Mouse (Mus musculus) thymus, adult 18-20 months (tissue): ENCODE measurements around the gene Tns1.

ENCODE experiments used
- DNase-seq, 2 experiments: peaks; one replicate each; pipeline ENCODE4 v3.0.0; 2022; ENCODE audit warnings: mixed read lengths in 2 of 2

The Tns1 gene

DNA sequence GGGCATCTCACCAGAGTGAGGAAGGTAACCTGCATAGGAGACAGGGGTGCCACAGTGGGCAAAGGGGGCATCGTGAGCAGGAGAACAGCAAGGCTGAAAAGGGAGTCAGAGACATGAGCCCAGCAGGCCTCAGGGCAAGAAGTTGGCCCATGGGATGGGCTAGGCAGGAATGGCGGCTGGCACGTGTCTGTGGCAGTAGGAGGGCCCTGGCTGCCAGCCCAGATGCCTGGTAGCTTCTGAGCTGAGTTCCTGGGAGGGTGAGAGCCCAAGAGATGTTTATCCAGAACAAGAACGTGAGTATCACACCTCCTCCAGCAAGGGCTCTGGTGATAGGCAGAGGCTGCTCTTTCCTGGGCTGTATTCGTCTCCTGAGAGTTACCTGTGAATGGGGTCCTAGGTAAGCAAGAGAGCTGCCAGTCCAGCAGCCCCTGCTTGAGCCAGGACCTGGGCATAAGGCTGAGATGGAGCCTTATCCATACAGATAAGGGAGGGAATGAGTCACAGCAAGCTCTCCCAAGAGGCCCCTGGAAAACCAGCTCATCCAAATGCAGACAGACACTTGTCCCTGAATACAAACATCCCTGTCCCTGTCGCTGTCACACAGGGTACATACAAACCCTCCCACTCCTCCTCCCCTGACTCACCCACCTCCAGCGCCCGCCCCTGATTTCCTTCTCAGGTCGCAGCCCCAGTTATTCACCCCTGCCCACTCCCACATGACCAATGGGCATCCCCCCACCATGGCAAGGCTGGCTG lies 2.2 kb downstream of the Tns1 start:
- no peak for DNase-seq

GRCm38 (mm10) chr1:74121138-74121537 lies 3.1 kb downstream of the Tns1 start:
- no peak for DNase-seq

GRCm38 (mm10) chr1:74119115-74119514 lies 5.1 kb downstream of the Tns1 start:
- no peak for DNase-seq

GRCm38 (mm10) chr1:74117876-74118275 lies 6.4 kb downstream of the Tns1 start:
- DNase-seq, result no peak

DNA sequence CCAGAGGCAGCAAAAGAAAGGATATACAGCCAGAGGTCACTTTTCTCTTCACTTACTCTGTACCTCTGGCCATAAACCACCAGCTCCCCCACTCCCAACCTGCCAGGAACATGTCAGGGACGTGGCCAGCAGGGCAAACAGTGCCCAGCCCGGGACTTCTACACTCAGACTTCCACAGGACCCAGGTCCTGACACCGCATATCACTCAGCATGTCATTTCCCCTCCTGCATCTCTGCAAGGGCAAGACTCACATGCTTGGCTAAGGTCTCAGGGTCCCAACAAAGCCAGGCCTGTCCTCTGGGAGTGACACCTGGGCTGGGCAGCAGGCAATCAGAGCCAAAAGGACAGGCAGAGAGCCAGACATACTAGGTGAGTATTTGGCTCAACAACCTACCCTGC lies 11.2 kb downstream of the Tns1 start:
- DNase-seq, result no peak

DNA sequence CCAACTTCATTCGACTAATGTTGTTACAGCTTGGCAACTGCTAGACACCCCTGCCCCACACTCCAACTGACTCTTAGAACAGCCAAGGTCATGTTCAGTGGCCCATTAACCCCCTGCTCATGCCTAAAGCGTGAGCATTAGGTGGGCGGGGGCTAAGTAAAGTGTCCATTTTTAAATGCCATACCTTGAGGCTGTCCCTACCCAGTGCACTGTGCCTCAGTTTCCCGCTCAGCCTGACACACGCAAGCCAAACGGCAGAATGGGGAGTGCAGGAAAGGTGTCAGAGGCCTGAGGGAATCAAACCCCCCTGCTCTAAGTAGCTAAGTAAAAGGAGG lies 12.6 kb downstream of the Tns1 start:
- no peak for DNase-seq

DNA sequence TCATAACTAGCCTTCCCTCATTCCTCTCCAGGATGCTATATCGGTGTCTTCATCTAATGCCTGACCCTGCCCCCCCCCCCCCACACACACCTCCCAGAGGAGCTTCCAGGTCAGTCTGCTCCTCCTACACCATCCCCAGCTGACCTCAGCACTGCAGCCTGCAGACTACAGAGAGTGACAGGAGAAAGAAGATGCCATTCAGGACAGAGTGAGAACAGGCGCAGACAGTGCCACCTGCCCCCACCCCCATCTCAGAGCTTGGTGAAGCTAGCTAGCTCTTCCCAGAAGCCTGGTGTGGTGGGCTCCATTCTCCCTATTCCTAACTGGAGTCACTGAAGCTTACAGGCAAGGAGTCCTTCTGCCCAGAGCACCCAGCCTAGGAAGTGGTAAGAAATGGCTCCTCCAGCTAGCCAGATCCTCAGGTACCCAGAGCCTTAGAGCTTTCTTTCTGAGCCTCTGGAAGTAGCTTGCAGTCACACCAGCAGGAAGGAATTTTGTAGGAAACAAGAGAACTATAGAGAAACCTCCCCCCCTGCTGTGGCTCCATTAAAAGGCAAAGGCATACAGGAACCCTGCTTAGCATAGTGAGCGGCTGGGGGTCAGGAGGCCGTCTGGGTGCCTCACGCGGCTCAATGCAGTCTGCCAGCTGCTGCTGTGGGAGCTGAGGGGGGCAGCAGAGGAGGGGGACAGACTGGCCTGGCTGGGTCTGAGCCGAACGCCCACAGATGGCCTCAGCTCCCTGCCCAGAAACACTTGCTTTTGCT lies 13.1 kb downstream of the Tns1 start:
- DNase-seq, result no peak

DNA sequence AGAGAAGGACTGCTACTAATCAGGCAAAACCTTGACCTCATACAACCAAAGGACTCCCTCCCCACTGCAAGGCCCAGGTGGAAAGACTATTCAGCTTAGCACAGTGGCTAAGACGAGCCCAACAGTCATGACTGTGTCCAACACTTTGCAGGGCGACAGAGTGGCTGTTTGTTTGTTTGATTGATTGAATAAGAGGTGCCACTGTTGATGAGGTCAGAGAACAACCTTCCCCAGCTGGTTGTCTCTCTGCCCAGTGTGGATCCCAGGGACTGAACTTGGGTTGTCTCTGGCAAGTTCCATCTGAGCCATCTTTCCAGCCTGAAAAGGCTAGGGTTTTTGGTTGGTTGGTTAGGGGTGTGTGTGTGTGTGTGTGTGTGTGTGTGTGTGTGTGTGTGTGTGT lies 14.6 kb downstream of the Tns1 start:
- no peak for DNase-seq

DNA sequence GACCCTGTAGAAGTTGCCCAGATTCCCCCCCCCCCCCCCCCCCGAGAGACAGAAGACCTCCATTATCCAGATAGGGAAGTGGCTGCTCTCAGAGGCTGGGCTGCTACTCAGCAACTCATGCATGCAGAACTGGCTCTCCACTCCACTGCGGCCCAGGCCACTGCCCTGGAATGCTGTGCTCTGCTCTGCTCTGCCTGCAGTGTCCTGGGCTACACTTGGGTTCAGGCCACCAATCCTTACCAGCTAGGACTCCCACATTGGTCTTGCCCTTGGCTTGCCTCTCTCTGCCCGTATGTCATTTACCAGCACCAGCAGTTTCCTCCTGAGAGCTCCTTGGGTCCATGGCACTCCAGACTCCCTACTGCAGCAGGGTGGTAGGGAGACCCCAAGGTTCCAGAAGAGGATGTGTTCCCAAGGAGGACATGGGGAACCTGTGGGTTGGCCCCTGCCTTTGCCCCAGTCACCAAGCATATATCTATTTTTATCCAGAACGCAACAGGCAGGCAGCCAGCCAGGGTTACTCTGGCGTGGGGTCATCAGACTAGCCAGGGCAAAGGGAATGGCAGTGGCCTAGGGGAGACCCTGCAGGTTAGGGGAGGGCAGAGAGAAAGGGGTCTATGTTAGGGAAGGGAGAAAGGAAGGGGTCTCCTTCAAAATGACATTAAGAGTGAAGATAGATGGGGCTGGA lies 16.2 kb downstream of the Tns1 start:
- DNase-seq, result no peak

- no peak for DNase-seq
These were observed 18.0 kb downstream of the Tns1 start for GRCm38 (mm10) chr1:74106214-74106613.

DNA sequence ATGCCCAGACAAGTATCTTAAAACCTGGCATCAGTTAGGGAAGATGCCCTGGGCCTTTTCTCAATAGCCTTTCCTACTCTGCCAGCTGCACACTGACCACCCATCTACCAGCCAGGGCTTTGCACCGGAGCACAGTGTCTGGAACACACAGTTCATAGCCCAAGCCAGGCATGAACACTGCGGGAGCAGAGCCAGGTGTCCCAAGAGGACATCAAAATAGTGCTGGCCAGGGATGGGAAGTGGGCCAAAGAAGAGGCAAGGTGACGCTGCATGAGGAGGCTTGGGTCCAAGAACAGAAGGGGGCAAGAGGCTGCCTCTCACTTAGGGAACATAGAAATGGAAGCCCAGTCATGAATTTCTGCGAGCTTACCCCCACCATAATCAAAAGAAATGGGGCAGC lies 18.6 kb downstream of the Tns1 start:
- DNase-seq, result no peak

GRCm38 (mm10) chr1:74103654-74104353 lies 20.4 kb downstream of the Tns1 start:
- DNase-seq, result no peak

DNA sequence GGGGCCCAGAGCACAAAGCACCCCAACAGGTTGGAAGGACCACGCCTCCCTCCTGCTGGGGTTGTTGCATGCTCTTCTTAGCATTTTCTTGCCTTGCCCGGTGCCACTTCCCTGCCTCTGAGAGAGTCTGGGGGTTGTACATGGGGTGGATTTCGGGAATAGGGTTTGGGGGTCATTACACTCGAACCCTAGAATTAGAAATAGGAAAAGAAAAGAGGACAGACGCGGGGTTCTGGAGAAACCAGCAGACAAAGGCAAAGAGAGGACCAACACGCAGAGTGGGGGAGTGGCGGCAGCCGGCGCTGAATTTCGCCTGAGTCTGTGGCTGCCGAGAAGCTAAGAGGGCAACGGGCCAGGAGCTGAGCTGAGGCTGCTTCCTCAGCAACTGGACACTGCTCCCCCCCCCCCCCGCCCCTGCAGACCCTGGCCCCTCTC lies 25.2 kb downstream of the Tns1 start:
- no peak for DNase-seq

DNA sequence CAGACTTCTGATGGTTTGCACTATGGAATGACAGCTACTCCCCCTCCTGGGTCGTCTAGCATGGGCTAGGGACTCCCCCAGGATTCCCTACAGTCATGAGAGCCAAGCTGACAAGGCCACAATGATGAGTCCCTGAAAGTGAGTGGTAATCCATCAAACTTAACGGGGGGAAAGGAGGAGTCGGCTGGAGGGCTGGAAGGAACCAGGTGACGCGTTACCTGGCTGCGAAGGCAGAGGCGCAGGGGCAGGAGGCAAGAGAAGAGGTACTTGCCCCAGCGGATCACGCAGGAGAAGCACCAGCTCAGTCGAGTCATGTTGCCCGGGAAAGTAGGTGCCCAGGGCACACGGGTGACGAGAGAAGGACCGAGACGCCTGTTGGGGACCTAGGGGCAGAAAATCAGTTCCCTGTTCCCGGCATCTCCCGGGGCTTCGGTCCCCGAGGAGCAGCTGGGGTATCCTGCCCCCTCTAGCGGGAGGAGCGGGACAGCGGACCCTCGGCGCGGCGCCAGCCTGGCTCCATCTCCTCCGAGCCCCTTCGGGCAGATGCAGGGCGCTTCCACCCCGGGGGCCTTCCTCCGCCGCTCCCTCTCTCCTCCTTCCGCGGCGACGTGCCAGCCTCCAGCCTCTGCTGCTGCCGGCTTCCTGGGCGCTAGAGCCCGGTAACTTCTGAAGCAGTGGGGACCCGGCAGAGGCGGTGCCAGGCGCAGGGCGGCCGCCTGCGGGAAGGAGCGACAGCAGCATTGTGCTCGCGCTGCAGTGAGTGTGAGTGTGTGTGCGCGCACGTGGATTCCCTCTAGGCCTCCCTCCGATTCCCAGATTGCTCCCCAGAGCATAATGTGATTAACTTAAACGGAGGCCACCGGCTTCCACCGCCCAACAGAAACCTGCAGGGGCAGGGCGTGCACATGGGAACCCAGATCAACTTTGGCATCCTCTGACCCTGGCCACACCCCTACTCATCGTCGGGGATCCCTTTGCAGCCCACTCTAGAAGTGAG lies 25.9 kb downstream of the Tns1 start:
- peak in 1 of 2 experiments; percentile 18 for DNase-seq

- no peak for DNase-seq
These were observed 28.5 kb downstream of the Tns1 start for GRCm38 (mm10) chr1:74095728-74096127.

- DNase-seq, result no peak
These were observed 29.0 kb downstream of the Tns1 start for GRCm38 (mm10) chr1:74095296-74095695.

- DNase-seq, result no peak
These were observed 29.6 kb downstream of the Tns1 start for GRCm38 (mm10) chr1:74094497-74095270.

DNA sequence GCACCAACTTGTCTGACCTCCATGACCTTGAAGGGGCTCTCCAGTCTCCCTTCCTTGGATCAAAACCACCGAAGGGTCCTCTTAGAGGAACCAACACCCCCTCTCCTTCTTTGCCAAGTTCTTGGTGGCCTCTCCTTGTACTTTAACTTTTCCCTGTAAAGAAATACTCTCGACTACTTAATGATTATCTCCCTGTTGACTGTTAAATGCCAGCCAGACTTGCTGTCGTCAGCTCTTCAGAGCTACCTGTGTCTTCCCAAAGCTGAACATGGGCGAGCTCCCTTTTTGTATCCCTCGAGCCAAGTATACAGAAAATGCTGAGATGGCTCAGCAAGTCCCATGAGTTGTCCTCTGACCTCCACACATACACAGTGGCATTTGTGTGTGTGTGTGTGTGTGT lies 30.8 kb downstream of the Tns1 start:
- DNase-seq, result no peak

GRCm38 (mm10) chr1:74092242-74092641 lies 32.0 kb downstream of the Tns1 start:
- no peak for DNase-seq

GRCm38 (mm10) chr1:74091611-74092224 lies 32.5 kb downstream of the Tns1 start:
- DNase-seq, result no peak

GRCm38 (mm10) chr1:74091138-74091537 lies 33.1 kb downstream of the Tns1 start:
- DNase-seq, result no peak
